ENCODE assay signal across 8 mouse cellular contexts in the genomic region with DNA sequence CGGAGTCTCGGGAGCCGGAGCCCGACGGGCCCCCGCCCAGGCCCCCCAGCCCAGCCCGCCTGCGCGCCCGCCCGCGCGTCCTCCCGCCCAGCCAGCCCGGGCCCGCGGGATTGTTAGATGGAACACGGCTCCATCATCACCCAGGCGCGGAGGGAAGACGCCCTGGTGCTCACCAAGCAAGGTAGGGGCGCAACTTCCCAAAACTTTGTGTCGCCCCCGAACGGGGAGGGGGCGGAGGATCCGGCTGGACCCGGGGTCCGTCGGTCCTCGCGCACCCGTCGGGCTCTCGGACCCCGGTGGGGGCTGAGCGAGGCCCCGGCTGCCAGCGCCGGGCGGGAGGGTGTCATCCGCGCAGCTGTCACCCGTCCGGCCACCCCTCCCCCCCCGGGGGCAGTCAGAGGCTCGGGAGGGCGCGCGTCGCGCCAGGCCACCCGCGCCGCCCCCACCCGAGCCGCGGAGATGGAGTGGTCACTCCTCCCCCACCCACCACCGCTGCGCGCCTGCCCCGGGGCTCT. TPM values are rescaled to one million over a fixed set of nuclear protein-coding genes. Genes with fewer than 3 reads are reported as not detected.
DNase-seq lines count a peak whose midpoint lies in the region; ATAC-seq lines count a peak whose summit lies in the region.

No protein-coding gene starts in this region.

- H3K9me3 ChIP-seq in heart, embryonic 10.5 days, result no peaks in the 10 kb centered on the region
- no peaks in the 10 kb centered on the region for H3K9me3 ChIP-seq in kidney, embryonic 14.5 days (ENCODE audit: control insufficient read depth, low read length)

- no peaks in the 10 kb centered on the region for H3K27me3 ChIP-seq in heart, embryonic 10.5 days (ENCODE audit: insufficient read depth, poor library complexity, severe bottlenecking)
- no peaks in the 10 kb centered on the region for H3K27me3 ChIP-seq in kidney, embryonic 14.5 days (ENCODE audit: control insufficient read depth, insufficient read depth, low read length)

- peak overlapping the region; percentile 79 for H3K4me2 ChIP-seq in kidney, embryonic 14.5 days (replicated peaks; ENCODE audit: low read depth, low read length)

- H3K9ac ChIP-seq in kidney, embryonic 14.5 days (ENCODE audit: low read depth, low read length), result peak overlapping the region; percentile 99

- WGBS in heart, embryonic 10.5 days, result under 1% methylated on average over 59 of the region's 62 CpGs
- WGBS in kidney, embryonic 14.5 days, result under 1% methylated on average over 28 of the region's 62 CpGs

- peak overlapping the region; percentile 99 for H3K27ac ChIP-seq in heart, embryonic 10.5 days
- peak overlapping the region; percentile 100 for H3K27ac ChIP-seq in kidney, embryonic 14.5 days (ENCODE audit: low read depth, low read length)

- peak overlapping the region; percentile 99 for H3K4me3 ChIP-seq in heart, embryonic 10.5 days
- peak overlapping the region; percentile 98 for H3K4me3 ChIP-seq in kidney, embryonic 14.5 days (ENCODE audit: low read length)

- peaks cover 47% of the 10 kb centered on the region for H3K4me1 ChIP-seq in heart, embryonic 10.5 days
- H3K4me1 ChIP-seq in kidney, embryonic 14.5 days (ENCODE audit: control insufficient read depth, insufficient read depth, low read length), result peaks cover 49% of the 10 kb centered on the region

- H3K36me3 ChIP-seq in heart, embryonic 10.5 days, result no peaks in the 10 kb centered on the region
- H3K36me3 ChIP-seq in kidney, embryonic 14.5 days (ENCODE audit: control insufficient read depth, insufficient read depth, low read length), result 0 out of 2 replicates have a peak, but pooled peaks cover 8% of the 10 kb centered on the region

- peak; percentile 12 for ATAC-seq in kidney, embryonic 14.5 days (ENCODE audit: low FRiP score, low TSS enrichment)
- no peak for ATAC-seq in frontal cortex, adult (ENCODE audit: low TSS enrichment)

- peak; percentile 63 for DNase-seq in urinary bladder, adult 2 months (ENCODE audit: low spot score)
- DNase-seq in urinary bladder, postnatal 10 days (ENCODE audit: low spot score), result no peak
- peak; percentile 78 to 82 for DNase-seq in cerebellum, postnatal 14 days
- no peak for DNase-seq in heart, embryonic 10.5 days (ENCODE audit: low spot score)
- DNase-seq in lung, postnatal 10 days, result peak; percentile 89
- DNase-seq in spleen, postnatal 10 days (ENCODE audit: low spot score in 2 of 2), result peak; percentile 69 to 77

RNA-seq across cellular contexts. Expression of gene Ctdsp2, which starts 0.7 kb away (rescaled TPM):
- 146 and 191 TPM in 2 replicates for polyA plus RNA-seq in urinary bladder, adult 2 months (2012; rRNA removed)
- polyA plus RNA-seq in heart, embryonic 10.5 days (2016; fragmentation: Nextera tagmentation; extraction: Ambion mirVana), result 37.8 and 46.2 TPM in 2 replicates
- polyA plus RNA-seq in kidney, embryonic 14.5 days (2014; fragmentation: Nextera tagmentation; extraction: Ambion mirVana), result 81.1 and 112 TPM in 2 replicates

RNA-seq across cellular contexts. Expression of gene Avil, which starts 21.3 kb away (rescaled TPM):
- 0.28 and 0.53 TPM in 2 replicates for polyA plus RNA-seq in urinary bladder, adult 2 months (2012; rRNA removed)
- 0.07 TPM in 1 of 2 replicates, not detected in the other for polyA plus RNA-seq in heart, embryonic 10.5 days (2016; fragmentation: Nextera tagmentation; extraction: Ambion mirVana)
- polyA plus RNA-seq in kidney, embryonic 14.5 days (2014; fragmentation: Nextera tagmentation; extraction: Ambion mirVana), result 0.19 and 0.20 TPM in 2 replicates

RNA-seq across cellular contexts. Expression of gene Tsfm, which starts 51.5 kb away (rescaled TPM):
- polyA plus RNA-seq in urinary bladder, adult 2 months (2012; rRNA removed), result 29.5 and 36.9 TPM in 2 replicates
- 114 TPM in 2 replicates for polyA plus RNA-seq in heart, embryonic 10.5 days (2016; fragmentation: Nextera tagmentation; extraction: Ambion mirVana)
- 90.5 and 98.2 TPM in 2 replicates for polyA plus RNA-seq in kidney, embryonic 14.5 days (2014; fragmentation: Nextera tagmentation; extraction: Ambion mirVana)

Comparison
In these comparisons a context has a peak if more than half of its experiments do, and no peak if none do; other contexts are left out.
1. DNase-seq: peak in urinary bladder, adult 2 months (single experiment), cerebellum, postnatal 14 days (2 of 2), lung, postnatal 10 days (single experiment) and spleen, postnatal 10 days (2 of 2); none in urinary bladder, postnatal 10 days (single experiment) and heart, embryonic 10.5 days (single experiment).